Mouse (Mus musculus) lung, postnatal 0 days (tissue): ENCODE data around the gene Pou1f1.

ENCODE experiments used
- CTCF ChIP-seq: IDR thresholded peaks from 2 replicates; pipeline ENCODE4 v1.5.1; 2016; ENCODE audit warnings: antibody characterized with exemption, mild to moderate bottlenecking
- EP300 ChIP-seq: IDR thresholded peaks from 2 replicates; pipeline ENCODE4 v1.6.1; 2016; ENCODE audit warnings: antibody characterized with exemption, mild to moderate bottlenecking, control low read depth

- TF ChIP-seq CTCF (no peak), EP300 (no peak)
These were observed 6.1 kb upstream of the Pou1f1 start for GRCm38 (mm10) chr16:65514223-65514622.
